ENCODE assay signal across 8 mouse cellular contexts in the genomic region with DNA sequence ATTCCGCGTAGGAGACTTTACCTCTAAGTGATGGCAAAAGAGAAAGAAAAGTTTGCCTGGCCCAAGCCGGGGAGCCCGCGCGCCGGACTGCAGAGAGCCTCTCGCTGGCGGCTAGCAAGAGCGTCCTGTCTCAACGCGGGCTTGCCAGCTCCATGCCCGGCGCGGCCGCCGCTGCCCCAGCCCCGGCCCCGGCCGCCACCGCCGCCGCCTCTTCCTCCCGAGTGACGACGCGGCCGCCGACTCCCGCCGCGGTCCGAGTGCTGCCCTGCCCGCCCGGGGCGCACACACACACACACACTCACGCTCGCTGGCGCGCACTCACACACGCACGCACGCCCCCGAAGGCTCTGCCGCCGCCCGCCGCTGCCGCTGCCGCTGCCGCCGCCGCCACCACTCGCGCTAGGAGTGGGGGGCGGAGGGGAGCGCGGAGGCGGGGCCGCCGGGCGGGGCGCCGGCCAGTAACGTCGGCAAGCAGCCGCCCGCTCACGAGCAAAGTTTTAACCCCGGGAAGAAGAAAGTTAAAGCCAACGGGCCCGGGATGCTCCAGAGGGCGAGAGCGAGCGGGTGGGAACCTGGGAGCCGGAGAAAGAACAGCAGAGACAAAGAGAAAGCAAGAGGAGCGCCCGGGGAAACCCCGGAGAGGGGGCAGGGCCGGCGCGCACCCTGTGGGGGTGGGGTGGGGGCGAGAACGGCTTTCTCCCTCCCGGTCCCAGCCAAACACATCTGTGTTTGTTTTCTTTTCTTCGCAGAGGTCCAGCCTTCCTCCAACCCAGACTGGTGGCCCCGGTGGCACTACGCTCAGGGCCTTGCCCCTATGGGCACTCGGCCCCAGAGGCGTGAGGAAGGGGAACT. TPM values are rescaled to one million over a fixed set of nuclear protein-coding genes. Genes with fewer than 3 reads are reported as not detected.
A peak's percentile ranks its signal among the peaks of the same experiment; 100 is the strongest.
DNase-seq lines count a peak whose midpoint lies in the region; ATAC-seq lines count a peak whose summit lies in the region.

No protein-coding gene starts in this region.

- peak overlapping the region; percentile 94 for H3K4me2 ChIP-seq in embryonic facial prominence, embryonic 11.5 days (ENCODE audit: low read depth, low read length)
- H3K4me2 ChIP-seq in heart, embryonic 12.5 days = peak overlapping the region; percentile 87
- H3K4me2 ChIP-seq in kidney, embryonic 14.5 days (replicated peaks; ENCODE audit: low read depth, low read length) = peak overlapping the region; percentile 91
- H3K4me2 ChIP-seq in lung, embryonic 16.5 days (ENCODE audit: low read depth, low read length) = peak overlapping the region; percentile 99

- peak overlapping the region; percentile 65 for H3K4me3 ChIP-seq in embryonic facial prominence, embryonic 11.5 days (ENCODE audit: low read depth, low read length)
- peak overlapping the region; percentile 67 for H3K4me3 ChIP-seq in heart, embryonic 12.5 days
- peak overlapping the region; percentile 70 for H3K4me3 ChIP-seq in kidney, embryonic 14.5 days (ENCODE audit: low read length)
- peak overlapping the region; percentile 74 for H3K4me3 ChIP-seq in lung, embryonic 16.5 days (ENCODE audit: low read length)

- H3K9ac ChIP-seq in embryonic facial prominence, embryonic 11.5 days (replicated peaks; ENCODE audit: low read length) = peak overlapping the region; percentile 72
- H3K9ac ChIP-seq in heart, embryonic 12.5 days = peak overlapping the region; percentile 81
- peak overlapping the region; percentile 68 for H3K9ac ChIP-seq in kidney, embryonic 14.5 days (ENCODE audit: low read depth, low read length)
- H3K9ac ChIP-seq in lung, embryonic 16.5 days (ENCODE audit: low read length) = peak overlapping the region; percentile 71

- H3K27me3 ChIP-seq in embryonic facial prominence, embryonic 11.5 days (ENCODE audit: control insufficient read depth, insufficient read depth, low read length) = peaks cover 56% of the 10 kb centered on the region
- H3K27me3 ChIP-seq in heart, embryonic 12.5 days (replicated peaks) = peaks cover 81% of the 10 kb centered on the region
- peaks cover 76% of the 10 kb centered on the region for H3K27me3 ChIP-seq in kidney, embryonic 14.5 days (ENCODE audit: control insufficient read depth, insufficient read depth, low read length)
- peaks cover 74% of the 10 kb centered on the region for H3K27me3 ChIP-seq in lung, embryonic 16.5 days (ENCODE audit: control insufficient read depth, insufficient read depth, low read depth, low read length)

- peak; percentile 45 for ATAC-seq in embryonic facial prominence, embryonic 11.5 days (replicated peaks; ENCODE audit: insufficient number of reproducible peaks, low FRiP score, low TSS enrichment, low read depth)
- ATAC-seq in heart, embryonic 12.5 days (ENCODE audit: insufficient number of reproducible peaks, low FRiP score) = peak; percentile 43; the same call in 1 of the 2 replicates
- peak; percentile 63 for ATAC-seq in kidney, embryonic 14.5 days (ENCODE audit: low FRiP score, low TSS enrichment)
- peak; percentile 73 for ATAC-seq in lung, embryonic 16.5 days (ENCODE audit: low read depth)
- ATAC-seq in inflammation-experienced regulatory T-cells, adult 6 months = no peak

- no peaks in the 10 kb centered on the region for H3K9me3 ChIP-seq in embryonic facial prominence, embryonic 11.5 days (replicated peaks; ENCODE audit: control insufficient read depth, low read length)
- H3K9me3 ChIP-seq in heart, embryonic 12.5 days (replicated peaks) = no peaks in the 10 kb centered on the region
- H3K9me3 ChIP-seq in kidney, embryonic 14.5 days (ENCODE audit: control insufficient read depth, low read length) = no peaks in the 10 kb centered on the region
- no peaks in the 10 kb centered on the region for H3K9me3 ChIP-seq in lung, embryonic 16.5 days (ENCODE audit: control insufficient read depth, low read length)

- WGBS in embryonic facial prominence, embryonic 11.5 days = under 1% methylated on average over 75 of the region's 90 CpGs
- WGBS in heart, embryonic 12.5 days = under 1% methylated on average over 89 of the region's 90 CpGs
- WGBS in kidney, embryonic 14.5 days = 2% methylated on average over 68 of the region's 90 CpGs
- under 1% methylated on average over 81 of the region's 90 CpGs for WGBS in lung, embryonic 16.5 days

- H3K36me3 ChIP-seq in embryonic facial prominence, embryonic 11.5 days (replicated peaks; ENCODE audit: control insufficient read depth, insufficient read depth, low read depth, low read length) = no peaks in the 10 kb centered on the region
- no peaks in the 10 kb centered on the region for H3K36me3 ChIP-seq in heart, embryonic 12.5 days
- H3K36me3 ChIP-seq in kidney, embryonic 14.5 days (ENCODE audit: control insufficient read depth, insufficient read depth, low read length) = no peaks in the 10 kb centered on the region
- H3K36me3 ChIP-seq in lung, embryonic 16.5 days (ENCODE audit: control insufficient read depth, insufficient read depth, low read length) = no peaks in the 10 kb centered on the region

- H3K27ac ChIP-seq in embryonic facial prominence, embryonic 11.5 days (replicated peaks; ENCODE audit: low read depth, low read length) = peak overlapping the region; percentile 56
- H3K27ac ChIP-seq in heart, embryonic 12.5 days (ENCODE audit: poor library complexity, severe bottlenecking) = peak overlapping the region; percentile 74
- peak overlapping the region; percentile 6; the same call in 1 of the 2 replicates for H3K27ac ChIP-seq in kidney, embryonic 14.5 days (ENCODE audit: low read depth, low read length)
- H3K27ac ChIP-seq in lung, embryonic 16.5 days (ENCODE audit: low read length) = no peak overlapping the region; the same call in 1 of the 2 replicates

- H3K4me1 ChIP-seq in embryonic facial prominence, embryonic 11.5 days (ENCODE audit: control insufficient read depth, insufficient read depth, low read length) = peaks cover 8% of the 10 kb centered on the region
- peaks cover 43% of the 10 kb centered on the region for H3K4me1 ChIP-seq in heart, embryonic 12.5 days (replicated peaks)
- peaks cover 21% of the 10 kb centered on the region; the same call in 1 of the 2 replicates for H3K4me1 ChIP-seq in kidney, embryonic 14.5 days (ENCODE audit: control insufficient read depth, insufficient read depth, low read length)
- peaks cover 16% of the 10 kb centered on the region for H3K4me1 ChIP-seq in lung, embryonic 16.5 days (replicated peaks; ENCODE audit: control insufficient read depth, insufficient read depth, low read length)

- DNase-seq in right cerebral cortex, adult 18-20 months = peak; percentile 32
- DNase-seq in right cerebral cortex, postnatal 36 days (ENCODE audit: low spot score in 2 of 2) = no peak
- peak; percentile 69 for DNase-seq in embryonic facial prominence, embryonic 11.5 days (ENCODE audit: low spot score)
- peak; percentile 65 for DNase-seq in ovary, postnatal 36 days (ENCODE audit: low spot score)

RNA-seq across cellular contexts. Expression of gene Ntn1, which starts 13.8 kb away (rescaled TPM):
- polyA plus RNA-seq in embryonic facial prominence, embryonic 11.5 days (2014; fragmentation: Nextera tagmentation; extraction: Ambion mirVana) = 3.2 and 4.2 TPM in 2 replicates
- 38.6 and 41.9 TPM in 2 replicates for polyA plus RNA-seq in heart, embryonic 12.5 days (2016; fragmentation: Nextera tagmentation; extraction: Ambion mirVana)
- polyA plus RNA-seq in kidney, embryonic 14.5 days (2014; fragmentation: Nextera tagmentation; extraction: Ambion mirVana) = 8.5 and 10.2 TPM in 2 replicates
- 1.7 and 1.9 TPM in 2 replicates for polyA plus RNA-seq in lung, embryonic 16.5 days (2015; fragmentation: Nextera tagmentation; extraction: Ambion mirVana)
- polyA plus RNA-seq in inflammation-experienced regulatory T-cells, adult 6 months (2017; shearing (Covaris generic)) = under 1 TPM; 0.13 to 0.31 (median 0.18) TPM

RNA-seq across cellular contexts. Expression of gene Pik3r5, which starts 45.1 kb away (rescaled TPM):
- polyA plus RNA-seq in embryonic facial prominence, embryonic 11.5 days (2014; fragmentation: Nextera tagmentation; extraction: Ambion mirVana) = 0.50 and 0.66 TPM in 2 replicates
- polyA plus RNA-seq in heart, embryonic 12.5 days (2016; fragmentation: Nextera tagmentation; extraction: Ambion mirVana) = 0.14 and 0.21 TPM in 2 replicates
- 0.41 and 1.5 TPM in 2 replicates for polyA plus RNA-seq in kidney, embryonic 14.5 days (2014; fragmentation: Nextera tagmentation; extraction: Ambion mirVana)
- polyA plus RNA-seq in lung, embryonic 16.5 days (2015; fragmentation: Nextera tagmentation; extraction: Ambion mirVana) = 0.55 and 0.67 TPM in 2 replicates
- polyA plus RNA-seq in inflammation-experienced regulatory T-cells, adult 6 months (2017; shearing (Covaris generic)) = 10 to 100 TPM; 18.4 to 24.9 (median 20.6) TPM

Comparison
In these comparisons a context has a peak if more than half of its experiments do, and no peak if none do; other contexts are left out.
1. DNase-seq: peak in right cerebral cortex, adult 18-20 months (single experiment), embryonic facial prominence, embryonic 11.5 days (single experiment) and ovary, postnatal 36 days (single experiment); none in right cerebral cortex, postnatal 36 days (0 of 2).
2. Peak in every context shown above with its lines, with median percentiles within 50 percentile points of each other: H3K4me2 ChIP-seq, H3K4me3 ChIP-seq and H3K9ac ChIP-seq.